In genomic region chr12:112951150-112951842, GRCm38 (mm10) we compare ENCODE assay signal across 9 mouse cellular contexts. TPM values are rescaled to one million over a fixed set of nuclear protein-coding genes. Genes with fewer than 3 reads are reported as not detected.
DNase-seq lines count a peak whose midpoint lies in the region; ATAC-seq and TF ChIP-seq lines count a peak whose summit lies in the region.
"Had no signal": no experiment of that assay in that cellular context is flagged by ENCODE, and none has a peak within 500 bp of the region (broad histone marks: within the 10 kb centered on the region; RNA-seq: fewer than 3 reads in every experiment).

No protein-coding gene starts in this region.

- H3K27ac ChIP-seq in intestine, embryonic 14.5 days (ENCODE audit: low read depth) = peak overlapping the region; percentile 36; the same call in 1 of the 2 replicates
- no peak overlapping the region for H3K27ac ChIP-seq in intestine, postnatal 0 days (ENCODE audit: low read depth, low read length)
- peak overlapping the region; percentile 72 for H3K27ac ChIP-seq in brown adipose tissue, adult 24 weeks (replicated peaks; ENCODE audit: low read depth, low read length)
- peak overlapping the region; percentile 87 for H3K27ac ChIP-seq in forebrain, embryonic 16.5 days (ENCODE audit: low read length)
- H3K27ac ChIP-seq in midbrain, embryonic 11.5 days (ENCODE audit: low read depth, low read length) = peak overlapping the region; percentile 50

- ATAC-seq in intestine, embryonic 14.5 days (replicated peaks; ENCODE audit: low FRiP score, low TSS enrichment, low read depth) = no peak
- no peak for ATAC-seq in intestine, postnatal 0 days
- no peak for ATAC-seq in forebrain, embryonic 16.5 days
- ATAC-seq in midbrain, embryonic 11.5 days (ENCODE audit: low FRiP score) = no peak
- ATAC-seq in erythroblast, adult 5-6 weeks (replicated peaks; ENCODE audit: low FRiP score, poor library complexity, severe bottlenecking) = no peak

- peak overlapping the region; percentile 63; the same call in 1 of the 2 replicates for H3K4me2 ChIP-seq in intestine, embryonic 14.5 days (ENCODE audit: low read length)
- no peak overlapping the region for H3K4me2 ChIP-seq in intestine, postnatal 0 days (replicated peaks; ENCODE audit: low read depth)
- peak overlapping the region; percentile 93; the same call in 1 of the 2 replicates for H3K4me2 ChIP-seq in forebrain, embryonic 16.5 days (ENCODE audit: low read length)
- peak overlapping the region; percentile 87; the same call in 1 of the 2 replicates for H3K4me2 ChIP-seq in midbrain, embryonic 11.5 days

- no peaks in the 10 kb centered on the region for H3K9me3 ChIP-seq in intestine, embryonic 14.5 days (ENCODE audit: control insufficient read depth, low read length)
- H3K9me3 ChIP-seq in intestine, postnatal 0 days (ENCODE audit: control insufficient read depth) = no peaks in the 10 kb centered on the region
- H3K9me3 ChIP-seq in forebrain, embryonic 16.5 days (ENCODE audit: control insufficient read depth, low read length) = no peaks in the 10 kb centered on the region
- no peaks in the 10 kb centered on the region for H3K9me3 ChIP-seq in midbrain, embryonic 11.5 days (ENCODE audit: control insufficient read depth, low read length)
- H3K9me3 ChIP-seq: G1E had no signal

- no peak overlapping the region for H3K4me3 ChIP-seq in intestine, embryonic 14.5 days (ENCODE audit: low read depth, low read length)
- no peak overlapping the region for H3K4me3 ChIP-seq in intestine, postnatal 0 days (ENCODE audit: low read depth, low read length)
- no peak overlapping the region for H3K4me3 ChIP-seq in brown adipose tissue, adult 24 weeks (ENCODE audit: insufficient read depth, low read depth, low read length)
- no peak overlapping the region for H3K4me3 ChIP-seq in forebrain, embryonic 16.5 days (replicated peaks; ENCODE audit: low read length)
- no peak overlapping the region for H3K4me3 ChIP-seq in midbrain, embryonic 11.5 days (ENCODE audit: low read depth, low read length)

- 19% methylated on average over 7 of the region's 7 CpGs for WGBS in intestine, embryonic 14.5 days
- WGBS in intestine, postnatal 0 days = 28% methylated on average over 7 of the region's 7 CpGs
- 24% methylated on average over 7 of the region's 7 CpGs for WGBS in forebrain, embryonic 16.5 days
- 31% methylated on average over 7 of the region's 7 CpGs for WGBS in midbrain, embryonic 11.5 days

- H3K4me1 ChIP-seq in intestine, embryonic 14.5 days (replicated peaks; ENCODE audit: control insufficient read depth, insufficient read depth, low read length) = no peaks in the 10 kb centered on the region; the same call in none of the 2 replicates
- 0 out of 2 replicates have a peak, but pooled peaks cover 2% of the 10 kb centered on the region for H3K4me1 ChIP-seq in intestine, postnatal 0 days (replicated peaks; ENCODE audit: control insufficient read depth, insufficient read depth, low read length)
- H3K4me1 ChIP-seq in brown adipose tissue, adult 24 weeks (ENCODE audit: control insufficient read depth, insufficient read depth, insufficient read length, low read length) = peaks cover 24% of the 10 kb centered on the region
- peaks cover 16% of the 10 kb centered on the region for H3K4me1 ChIP-seq in forebrain, embryonic 16.5 days (replicated peaks; ENCODE audit: control insufficient read depth, insufficient read depth, low read length)
- H3K4me1 ChIP-seq in midbrain, embryonic 11.5 days (ENCODE audit: control insufficient read depth, insufficient read depth, low read length) = peaks cover 12% of the 10 kb centered on the region

- no peaks in the 10 kb centered on the region for H3K36me3 ChIP-seq in intestine, embryonic 14.5 days (ENCODE audit: control insufficient read depth, insufficient read depth, low read length)
- no peaks in the 10 kb centered on the region for H3K36me3 ChIP-seq in intestine, postnatal 0 days (ENCODE audit: control insufficient read depth, insufficient read depth)
- H3K36me3 ChIP-seq in forebrain, embryonic 16.5 days (ENCODE audit: control insufficient read depth, insufficient read depth) = no peaks in the 10 kb centered on the region
- H3K36me3 ChIP-seq in midbrain, embryonic 11.5 days (ENCODE audit: control insufficient read depth, insufficient read depth, low read length) = no peaks in the 10 kb centered on the region

- no peaks in the 10 kb centered on the region for H3K27me3 ChIP-seq in intestine, embryonic 14.5 days (replicated peaks; ENCODE audit: control insufficient read depth, insufficient read depth, low read length)
- no peaks in the 10 kb centered on the region for H3K27me3 ChIP-seq in intestine, postnatal 0 days (replicated peaks; ENCODE audit: control insufficient read depth, insufficient read depth, low read length)
- no peaks in the 10 kb centered on the region for H3K27me3 ChIP-seq in forebrain, embryonic 16.5 days (replicated peaks; ENCODE audit: control insufficient read depth, insufficient read depth, low read length)
- H3K27me3 ChIP-seq in midbrain, embryonic 11.5 days (ENCODE audit: control insufficient read depth, insufficient read depth, low read length) = no peaks in the 10 kb centered on the region

- no peak overlapping the region for H3K9ac ChIP-seq in intestine, embryonic 14.5 days (ENCODE audit: low read length)
- no peak overlapping the region for H3K9ac ChIP-seq in intestine, postnatal 0 days (ENCODE audit: low read depth, low read length)
- peak overlapping the region; percentile 90; the same call in 1 of the 2 replicates for H3K9ac ChIP-seq in forebrain, embryonic 16.5 days (replicated peaks; ENCODE audit: low read depth, low read length)
- H3K9ac ChIP-seq in midbrain, embryonic 11.5 days (ENCODE audit: low read length) = peak overlapping the region; percentile 93

- no peak for TF ChIP-seq CTCF in intestine, postnatal 0 days (IDR thresholded peaks at IDR 0.05; ENCODE audit: low read depth)

- no peak for DNase-seq in intestine, embryonic 14.5 days (ENCODE audit: low spot score)
- DNase-seq in midbrain, embryonic 11.5 days (ENCODE audit: low spot score, missing footprints) = no peak
- no peak for DNase-seq in urinary bladder, postnatal 10 days (ENCODE audit: low spot score)
- no peak for DNase-seq in right cerebral cortex, postnatal 4 days

RNA-seq across cellular contexts. Expression of gene Nudt14, which starts 9.4 kb away (rescaled TPM):
- polyA plus RNA-seq in intestine, embryonic 14.5 days (2014; fragmentation: Nextera tagmentation; extraction: Ambion mirVana) = 102 and 105 TPM in 2 replicates
- polyA plus RNA-seq in intestine, postnatal 0 days (2015; fragmentation: Nextera tagmentation; extraction: Ambion mirVana) = 90.6 and 92.1 TPM in 2 replicates
- polyA plus RNA-seq in brown adipose tissue, adult 24 weeks (2012; ENCODE audit: insufficient read depth, insufficient read length, missing spikeins) = 19.4 and 23.6 TPM in 2 replicates
- 53.4 and 57.0 TPM in 2 replicates for polyA plus RNA-seq in forebrain, embryonic 16.5 days (2015; fragmentation: Nextera tagmentation; extraction: Ambion mirVana)
- 54.0 and 61.7 TPM in 2 replicates for polyA plus RNA-seq in midbrain, embryonic 11.5 days (2014; fragmentation: Nextera tagmentation; extraction: Ambion mirVana)
- total RNA-seq in erythroblast, adult 5-6 weeks (2015; ENCODE audit: low replicate concordance) = 2.7 TPM in 1 of 2 replicates, not detected in the other
- total RNA-seq in erythroblast, adult 5-6 weeks (2017; ENCODE audit: low replicate concordance) = 1.1 TPM in 1 of 2 replicates, not detected in the other

RNA-seq across cellular contexts. Expression of gene Jag2, which starts 21.7 kb away (rescaled TPM):
- polyA plus RNA-seq in intestine, embryonic 14.5 days (2014; fragmentation: Nextera tagmentation; extraction: Ambion mirVana) = 4.1 and 4.4 TPM in 2 replicates
- 1.4 and 1.6 TPM in 2 replicates for polyA plus RNA-seq in intestine, postnatal 0 days (2015; fragmentation: Nextera tagmentation; extraction: Ambion mirVana)
- 2.2 and 3.2 TPM in 2 replicates for polyA plus RNA-seq in brown adipose tissue, adult 24 weeks (2012; ENCODE audit: insufficient read depth, insufficient read length, missing spikeins)
- 7.9 and 10.7 TPM in 2 replicates for polyA plus RNA-seq in forebrain, embryonic 16.5 days (2015; fragmentation: Nextera tagmentation; extraction: Ambion mirVana)
- 3.0 and 3.2 TPM in 2 replicates for polyA plus RNA-seq in midbrain, embryonic 11.5 days (2014; fragmentation: Nextera tagmentation; extraction: Ambion mirVana)
- total RNA-seq in erythroblast, adult 5-6 weeks (2015; ENCODE audit: low replicate concordance) = not detected in 2 replicates
- not detected in 2 replicates for total RNA-seq in erythroblast, adult 5-6 weeks (2017; ENCODE audit: low replicate concordance)

RNA-seq across cellular contexts. Expression of gene Btbd6, which starts 25.0 kb away (rescaled TPM):
- 21.7 and 23.2 TPM in 2 replicates for polyA plus RNA-seq in intestine, embryonic 14.5 days (2014; fragmentation: Nextera tagmentation; extraction: Ambion mirVana)
- 13.1 and 13.3 TPM in 2 replicates for polyA plus RNA-seq in intestine, postnatal 0 days (2015; fragmentation: Nextera tagmentation; extraction: Ambion mirVana)
- 10.1 and 10.9 TPM in 2 replicates for polyA plus RNA-seq in brown adipose tissue, adult 24 weeks (2012; ENCODE audit: insufficient read depth, insufficient read length, missing spikeins)
- 41.4 and 49.7 TPM in 2 replicates for polyA plus RNA-seq in forebrain, embryonic 16.5 days (2015; fragmentation: Nextera tagmentation; extraction: Ambion mirVana)
- polyA plus RNA-seq in midbrain, embryonic 11.5 days (2014; fragmentation: Nextera tagmentation; extraction: Ambion mirVana) = 17.5 and 19.2 TPM in 2 replicates
- total RNA-seq in erythroblast, adult 5-6 weeks (2015; ENCODE audit: low replicate concordance) = 2.3 TPM in 1 of 2 replicates, not detected in the other
- 1.9 and 2.9 TPM in 2 replicates for total RNA-seq in erythroblast, adult 5-6 weeks (2017; ENCODE audit: low replicate concordance)

RNA-seq across cellular contexts. Expression of gene Brf1, which starts 49.2 kb away (rescaled TPM):
- 53.8 and 55.8 TPM in 2 replicates for polyA plus RNA-seq in intestine, embryonic 14.5 days (2014; fragmentation: Nextera tagmentation; extraction: Ambion mirVana)
- 17.9 and 21.3 TPM in 2 replicates for polyA plus RNA-seq in intestine, postnatal 0 days (2015; fragmentation: Nextera tagmentation; extraction: Ambion mirVana)
- polyA plus RNA-seq in brown adipose tissue, adult 24 weeks (2012; ENCODE audit: insufficient read depth, insufficient read length, missing spikeins) = 11.1 and 12.2 TPM in 2 replicates
- 60.8 and 64.6 TPM in 2 replicates for polyA plus RNA-seq in forebrain, embryonic 16.5 days (2015; fragmentation: Nextera tagmentation; extraction: Ambion mirVana)
- 51.9 and 53.0 TPM in 2 replicates for polyA plus RNA-seq in midbrain, embryonic 11.5 days (2014; fragmentation: Nextera tagmentation; extraction: Ambion mirVana)
- 14.6 and 20.9 TPM in 2 replicates for total RNA-seq in erythroblast, adult 5-6 weeks (2015; ENCODE audit: low replicate concordance)
- total RNA-seq in erythroblast, adult 5-6 weeks (2017; ENCODE audit: low replicate concordance) = 35.9 and 52.0 TPM in 2 replicates

Comparison
In these comparisons a context has a peak if more than half of its experiments do, and no peak if none do; other contexts are left out.
1. H3K9ac ChIP-seq: peak in forebrain, embryonic 16.5 days (single experiment) and midbrain, embryonic 11.5 days (single experiment); none in intestine, embryonic 14.5 days (single experiment) and intestine, postnatal 0 days (single experiment).